Comparison of ENCODE assay signal across 26 mouse cellular contexts in genomic region chr14:19927156-19927555, GRCm38 (mm10). TPM values are rescaled to one million over a fixed set of nuclear protein-coding genes. Genes with fewer than 3 reads are reported as not detected.
A peak's percentile ranks its signal among the peaks of the same experiment; 100 is the strongest.
DNase-seq lines count a peak whose midpoint lies in the region; ATAC-seq and TF ChIP-seq lines count a peak whose summit lies in the region.
"Had no signal": no experiment of that assay in that cellular context is flagged by ENCODE, and none has a peak within 500 bp of the region (broad histone marks: within the 10 kb centered on the region; RNA-seq: fewer than 3 reads in every experiment).

No protein-coding gene starts in this region.

- no peaks in the 10 kb centered on the region for H3K27me3 ChIP-seq in heart, embryonic 16.5 days (ENCODE audit: control insufficient read depth, insufficient read depth, low read length)
- no peaks in the 10 kb centered on the region for H3K27me3 ChIP-seq in liver, embryonic 12.5 days (replicated peaks)
- H3K27me3 ChIP-seq: forebrain, embryonic 13.5 days; heart, embryonic 13.5 days had no signal

- 32% methylated on average over 2 of the region's 2 CpGs for WGBS in heart, embryonic 16.5 days
- 79% methylated on average over 2 of the region's 2 CpGs for WGBS in liver, embryonic 12.5 days (ENCODE audit: insufficient replicate concordance)

- peak overlapping the region; percentile 5 for H3K27ac ChIP-seq in heart, embryonic 16.5 days (ENCODE audit: low read length)
- peak overlapping the region; percentile 62 for H3K27ac ChIP-seq in liver, embryonic 12.5 days
- H3K27ac ChIP-seq in ES-E14 (ENCODE audit: insufficient read depth, low read depth, low read length, poor library complexity, severe bottlenecking) = peak overlapping the region; percentile 55; the same call in 1 of the 2 replicates
- H3K27ac ChIP-seq: forebrain, embryonic 13.5 days; gastrocnemius, adult 2 months; hindbrain, embryonic 14.5 days; hindbrain, postnatal 0 days had no signal

- H3K9me3 ChIP-seq in heart, embryonic 16.5 days (replicated peaks; ENCODE audit: control insufficient read depth, low read length) = no peaks in the 10 kb centered on the region; the same call in 1 of the 2 replicates
- no peaks in the 10 kb centered on the region for H3K9me3 ChIP-seq in liver, embryonic 12.5 days (replicated peaks)
- H3K9me3 ChIP-seq in ES-E14 (ENCODE audit: control insufficient read depth, insufficient read depth, low read depth, low read length) = no peaks in the 10 kb centered on the region

- no peaks in the 10 kb centered on the region for H3K36me3 ChIP-seq in heart, embryonic 16.5 days (ENCODE audit: control insufficient read depth, insufficient read depth)
- no peaks in the 10 kb centered on the region for H3K36me3 ChIP-seq in liver, embryonic 12.5 days
- H3K36me3 ChIP-seq in ES-E14 (ENCODE audit: control insufficient read depth, insufficient read depth, low read length, poor library complexity, severe bottlenecking) = peaks cover under 1% of the 10 kb centered on the region; the same call in 1 of the 2 replicates

- H3K4me1 ChIP-seq in heart, embryonic 16.5 days (ENCODE audit: control insufficient read depth, insufficient read depth, low read length) = peaks cover 36% of the 10 kb centered on the region
- H3K4me1 ChIP-seq in liver, embryonic 12.5 days = peaks cover 37% of the 10 kb centered on the region
- H3K4me1 ChIP-seq in ES-E14 (ENCODE audit: control insufficient read depth in 2 of 2, insufficient read depth in 2 of 2, low read length in 2 of 2, poor library complexity in 1 of 2) = peaks cover 13 to 31% of the 10 kb centered on the region in 2 experiments

- no peak overlapping the region for H3K4me2 ChIP-seq in heart, embryonic 16.5 days (ENCODE audit: low read depth, low read length)
- no peak overlapping the region for H3K4me2 ChIP-seq in liver, embryonic 12.5 days
- H3K4me2 ChIP-seq: forebrain, embryonic 13.5 days; heart, embryonic 13.5 days; hindbrain, embryonic 14.5 days had no signal

- H3K4me3 ChIP-seq in heart, embryonic 16.5 days (ENCODE audit: low read length) = no peak overlapping the region
- no peak overlapping the region for H3K4me3 ChIP-seq in liver, embryonic 12.5 days
- H3K4me3 ChIP-seq in ES-E14 (ENCODE audit: insufficient read depth in 1 of 2, low read depth in 1 of 2, low read length in 2 of 2, poor library complexity in 1 of 2, severe bottlenecking in 1 of 2) = no peak overlapping the region
- H3K4me3 ChIP-seq: forebrain, embryonic 10.5 days; forebrain, embryonic 13.5 days; gastrocnemius, adult 2 months; heart, embryonic 13.5 days had no signal

- H3K9ac ChIP-seq in heart, embryonic 16.5 days (ENCODE audit: low read length) = no peak overlapping the region
- no peak overlapping the region; the same call in 1 of the 2 replicates for H3K9ac ChIP-seq in liver, embryonic 12.5 days
- no peak overlapping the region for H3K9ac ChIP-seq in ES-E14 (ENCODE audit: insufficient read depth, low read depth, low read length, poor library complexity, severe bottlenecking)
- H3K9ac ChIP-seq: forebrain, embryonic 13.5 days; heart, embryonic 13.5 days; hindbrain, embryonic 14.5 days had no signal

- in situ Hi-C loops in ES-E14 (cut with MboI; ENCODE audit: low sequenced_read_pairs in 2 of 2, unreplicated experiment in 2 of 2) = loop anchor here in 1 of 2 experiments (10.0 kb wide), 1 partner anchor 58 kb away; no protein-coding TSS in a partner anchor

- intact Hi-C loops in heart, postnatal 25 days (cut with DNase I) = no loop called here

- no peak for DNase-seq in heart, postnatal 25 days (ENCODE audit: low spot score)
- DNase-seq in liver (no peak), ES-E14 (ENCODE audit: low read depth, low spot score) (no peak)
- no peak for DNase-seq in thymus, postnatal 25 days
- DNase-seq in neural tube, embryonic 10.5 days (ENCODE audit: extremely low spot score, low spot score) = no peak
- DNase-seq: adrenal gland, postnatal 10 days; adrenal gland, postnatal 36 days; cerebellum, adult 18-20 months; cerebellum, adult 9-10 months; cerebellum, postnatal 14 days; gastrocnemius, adult 2 months; gastrocnemius, postnatal 14 days; heart, postnatal 14 days; kidney, adult 18-20 months; kidney, adult 9 months had no signal

- no peak for ATAC-seq in heart, embryonic 16.5 days (replicated peaks; ENCODE audit: extremely low read depth, insufficient read depth, low FRiP score)
- no peak for ATAC-seq in liver, embryonic 12.5 days
- ATAC-seq: CD4-positive, CD25-positive, alpha-beta regulatory T cell, adult 4 months; forebrain, embryonic 13.5 days; forebrain, embryonic 16.5 days; inflammation-experienced regulatory T-cells, adult 6 months; intestine, embryonic 16.5 days had no signal

TF ChIP-seq in ES-E14, 5 proteins besides CTCF, POLR2A, EP300 and RAD21:
- TF ChIP-seq ZC3H11A (IDR thresholded peaks at IDR 0.05; ENCODE audit: borderline replicate concordance, low read depth, low read length) (no peak), ZNF384 (IDR thresholded peaks at IDR 0.05; ENCODE audit: low read depth, low read length) (no peak), MAFK (IDR thresholded peaks at IDR 0.05; ENCODE audit: insufficient read depth, low read depth, low read length) (no peak), HCFC1 (IDR thresholded peaks at IDR 0.05; ENCODE audit: borderline replicate concordance, insufficient read depth, low read length) (no peak), CHD2 (IDR thresholded peaks at IDR 0.05; ENCODE audit: low read depth, low read length) (no peak)

RNA-seq across cellular contexts. Expression of gene Gng2, which starts 50.3 kb away (rescaled TPM):
- polyA plus RNA-seq in heart, embryonic 16.5 days (2015; fragmentation: Nextera tagmentation; extraction: Ambion mirVana) = 58.8 and 64.2 TPM in 2 replicates
- 10 to 100 TPM; 15.8 to 16.7 TPM for total RNA-seq in heart, postnatal 25 days (2021)
- 10.7 and 11.8 TPM in 2 replicates for polyA plus RNA-seq in liver, embryonic 12.5 days (2016; fragmentation: Nextera tagmentation; extraction: Ambion mirVana)
- 41.5 and 54.3 TPM in 2 replicates for total RNA-seq in ES-E14 (2012; rRNA removed)

Comparison
In these comparisons a context has a peak if more than half of its experiments do, and no peak if none do; other contexts are left out.
1. H3K27ac ChIP-seq: peak in every context shown above with its lines; median percentile 62 in liver, embryonic 12.5 days; 55 in ES-E14; 5 in heart, embryonic 16.5 days.